Mouse (Mus musculus) lung, adult 2 months (tissue): ENCODE results near the gene Espnl. TPM values are rescaled to one million over a fixed set of nuclear protein-coding genes. Genes with fewer than 3 reads are reported as not detected.

Experiments used
- DNase-seq: peaks from one replicate; pipeline ENCODE4 v3.0.0; 2022
- H3K4me1 ChIP-seq: fragments of 200-500 bp; 2 replicates; pipeline ENCODE4 v1.6.1; 2011; ENCODE audit warnings: low read length; ENCODE audit not compliant: control insufficient read depth, insufficient read depth
- H3K4me3 ChIP-seq: fragments of 200-500 bp; replicated peaks from 2 replicates; pipeline ENCODE3; 2011; ENCODE audit warnings: low read depth, mild to moderate bottlenecking, control low read depth, low read length; ENCODE audit errors: extremely low read depth
- CTCF ChIP-seq: fragments of 200-500 bp; IDR thresholded peaks from 2 replicates; pipeline ENCODE4 v1.5.1; 2011; ENCODE audit warnings: mild to moderate bottlenecking, low read length, control low read depth; ENCODE audit not compliant: insufficient read depth
- POLR2A ChIP-seq: fragments of 200-500 bp; IDR thresholded peaks from 2 replicates; pipeline ENCODE4 v1.6.1; 2011; ENCODE audit warnings: low read depth, mild to moderate bottlenecking, control low read depth, low read length, borderline replicate concordance; ENCODE audit errors: extremely low read depth
- WGBS: fragments of 180-500 bp; shearing (Covaris S2); methylation state at CpG from one replicate; pipeline ENCODE4 v1.1.7; 2018; 5-methylcytosine and 5-hydroxymethylcytosine counted together
- polyA plus RNA-seq: library from polyadenylated mRNA; depleted of rRNA; stranded (reverse); fragments of >200 nt; gene quantifications from 2 replicates; pipeline ENCODE4 v1.2.3, GENCODE M21; 2012; rRNA removed

The Espnl gene
- polyA plus RNA-seq, result 0.11 and 0.12 TPM in 2 replicates

GRCm38 (mm10) chr1:91321760-91322438 lies at the start of gene Espnl:
TSS of gene Espnl (plus strand) at chr1:91322075.
- DNase-seq, result no peak
- Histone ChIP-seq H3K4me1 (no peaks in the 10 kb centered on the region), H3K4me3 (no peak within 1 kb of the TSS)
- TF ChIP-seq CTCF, result no peak
- TF ChIP-seq POLR2A, result no peak
- 45% methylated on average over 19 of the region's 19 CpGs for WGBS

- TF ChIP-seq POLR2A, result no peak
- TF ChIP-seq CTCF, result no peak
- H3K4me1 ChIP-seq, result no peaks in the 10 kb centered on the region
- WGBS, result 73% methylated on average over 2 of the region's 2 CpGs
- no peak overlapping the region for H3K4me3 ChIP-seq
- DNase-seq, result no peak
Observed at GRCm38 (mm10) chr1:91272260-91272659, 49.6 kb upstream of the Espnl start.

GRCm38 (mm10) chr1:91276581-91276980 lies 45.3 kb upstream of the Espnl start:
- TF ChIP-seq POLR2A (no peak), CTCF (no peak)

GRCm38 (mm10) chr1:91277480-91277879 lies 44.4 kb upstream of the Espnl start:
- Histone ChIP-seq H3K4me1 (no peaks in the 10 kb centered on the region), H3K4me3 (no peak overlapping the region)
- WGBS, result 83% methylated on average over 2 of the region's 2 CpGs
- DNase-seq, result no peak
- TF ChIP-seq CTCF, result no peak
- no peak for TF ChIP-seq POLR2A

More at GRCm38 (mm10) chr1:91276581-91276980, 45.3 kb upstream of the Espnl start:
- H3K4me3 ChIP-seq, result no peak overlapping the region
- DNase-seq, result no peak
- H3K4me1 ChIP-seq, result no peaks in the 10 kb centered on the region
- WGBS, result 96% methylated on average over 4 of the region's 4 CpGs

GRCm38 (mm10) chr1:91278410-91279119 lies 43.3 kb upstream of the Espnl start:
- TF ChIP-seq CTCF (no peak), POLR2A (no peak)
- WGBS, result 93% methylated on average over 3 of the region's 3 CpGs

GRCm38 (mm10) chr1:91279126-91279525 lies 42.7 kb upstream of the Espnl start:
- no peak for TF ChIP-seq CTCF
- no peak for TF ChIP-seq POLR2A
- Histone ChIP-seq H3K4me3 (no peak overlapping the region), H3K4me1 (no peaks in the 10 kb centered on the region)
- DNase-seq, result no peak
- WGBS, result 65% methylated on average over 1 of the region's 1 CpGs

More at GRCm38 (mm10) chr1:91278410-91279119, 43.3 kb upstream of the Espnl start:
- Histone ChIP-seq H3K4me1 (no peaks in the 10 kb centered on the region), H3K4me3 (no peak overlapping the region)
- no peak for DNase-seq

GRCm38 (mm10) chr1:91282582-91282981 lies 39.3 kb upstream of the Espnl start:
- Histone ChIP-seq H3K4me3 (no peak overlapping the region), H3K4me1 (no peaks in the 10 kb centered on the region)
- WGBS, result 44% methylated on average over 1 of the region's 1 CpGs
- DNase-seq, result no peak
- TF ChIP-seq POLR2A (no peak), CTCF (no peak)

GRCm38 (mm10) chr1:91289375-91289774 lies 32.5 kb upstream of the Espnl start:
- whole genome bisulfite sequencing, result 97% methylated on average over 1 of the region's 1 CpGs
- DNase-seq, result no peak
- H3K4me1 ChIP-seq, result no peaks in the 10 kb centered on the region
- no peak for TF ChIP-seq CTCF
- TF ChIP-seq POLR2A, result no peak
- H3K4me3 ChIP-seq, result no peak overlapping the region

- H3K4me1 ChIP-seq, result no peaks in the 10 kb centered on the region
- no peak for TF ChIP-seq POLR2A
- no peak for TF ChIP-seq CTCF
- WGBS, result 92% methylated on average over 11 of the region's 11 CpGs
Observed at GRCm38 (mm10) chr1:91292101-91292825, 29.6 kb upstream of the Espnl start.

GRCm38 (mm10) chr1:91295544-91295943 lies 26.3 kb upstream of the Espnl start:
- TF ChIP-seq POLR2A, result no peak
- no peak for TF ChIP-seq CTCF
- 0 out of 2 replicates have a peak, but pooled peaks cover 3% of the 10 kb centered on the region for H3K4me1 ChIP-seq
- no peak overlapping the region for H3K4me3 ChIP-seq
- DNase-seq, result no peak
- 85% methylated on average over 6 of the region's 6 CpGs for WGBS

More at GRCm38 (mm10) chr1:91292101-91292825, 29.6 kb upstream of the Espnl start:
- DNase-seq, result no peak
- H3K4me3 ChIP-seq, result no peak overlapping the region
